Mouse (Mus musculus): ENCODE results near the gene Ccer1. TPM values are rescaled to one million over a fixed set of nuclear protein-coding genes. Genes with fewer than 3 reads are reported as not detected.
"Not testable (repeated sequence)": the region's sequence is repeated elsewhere in the genome, so short reads cannot be mapped to it uniquely, and the experiment has no call there.

The Ccer1 gene
- polyA plus RNA-seq, 1 experiment = not detected

DNA sequence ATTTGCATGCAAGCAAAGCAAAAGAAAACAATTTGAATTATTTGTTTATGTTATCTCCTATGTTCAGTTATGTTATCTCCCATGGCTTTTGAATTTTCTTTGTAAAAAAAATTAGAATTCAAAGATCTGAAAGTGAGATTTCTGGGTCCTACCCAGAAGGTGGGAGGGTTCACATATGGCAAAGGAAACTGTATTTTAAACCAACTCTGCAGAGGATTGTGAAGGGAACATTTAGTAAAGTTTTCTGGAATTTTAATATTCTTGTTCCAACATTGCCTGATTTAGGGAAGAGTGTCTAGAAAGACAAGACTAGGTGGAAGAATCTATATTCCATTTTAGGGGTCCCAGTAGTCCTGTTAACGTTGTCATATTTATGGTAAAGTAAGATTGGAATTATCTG is 24.4 kb downstream of the Ccer1 start:
- Histone ChIP-seq H3K27ac (replicated peaks; ENCODE audit: low read depth, low read length) (no peak overlapping the region), H3K4me1 (ENCODE audit: control insufficient read depth, insufficient read depth, insufficient read length, low read length) (no peaks in the 10 kb centered on the region), H3K4me3 (ENCODE audit: insufficient read depth, low read depth, low read length) (no peak overlapping the region)

GRCm38 (mm10) chr10:97718021-97718420 is 25.2 kb downstream of the Ccer1 start:
- Histone ChIP-seq H3K4me1 (ENCODE audit: control insufficient read depth, insufficient read depth, insufficient read length, low read length) (no peaks in the 10 kb centered on the region), H3K4me3 (ENCODE audit: insufficient read depth, low read depth, low read length) (no peak overlapping the region), H3K27ac (replicated peaks; ENCODE audit: low read depth, low read length) (no peak overlapping the region)

DNA sequence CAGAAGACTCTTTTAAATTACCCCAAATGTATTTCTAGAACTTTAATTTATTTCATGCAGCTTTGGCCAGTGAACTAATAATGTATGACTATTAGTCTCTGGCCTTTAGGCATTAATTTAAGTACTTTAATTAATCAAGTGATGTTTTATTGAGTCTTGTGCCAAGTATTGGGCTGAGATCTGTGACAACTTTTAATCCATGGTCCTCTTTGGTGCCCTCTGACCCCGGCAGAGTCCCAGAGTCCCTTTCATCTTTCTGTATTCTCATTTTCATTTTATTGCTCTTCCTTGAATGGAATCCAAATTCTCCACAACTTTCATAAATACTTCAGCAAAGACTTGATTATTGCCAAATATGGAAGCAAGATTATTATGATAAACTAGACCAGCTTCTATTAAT is 27.8 kb downstream of the Ccer1 start:
- H3K4me1 ChIP-seq (ENCODE audit: control insufficient read depth, insufficient read depth, insufficient read length, low read length) = no peaks in the 10 kb centered on the region
- H3K27ac ChIP-seq (replicated peaks; ENCODE audit: low read depth, low read length) = no peak overlapping the region
- no peak overlapping the region for H3K4me3 ChIP-seq (ENCODE audit: insufficient read depth, low read depth, low read length)

DNA sequence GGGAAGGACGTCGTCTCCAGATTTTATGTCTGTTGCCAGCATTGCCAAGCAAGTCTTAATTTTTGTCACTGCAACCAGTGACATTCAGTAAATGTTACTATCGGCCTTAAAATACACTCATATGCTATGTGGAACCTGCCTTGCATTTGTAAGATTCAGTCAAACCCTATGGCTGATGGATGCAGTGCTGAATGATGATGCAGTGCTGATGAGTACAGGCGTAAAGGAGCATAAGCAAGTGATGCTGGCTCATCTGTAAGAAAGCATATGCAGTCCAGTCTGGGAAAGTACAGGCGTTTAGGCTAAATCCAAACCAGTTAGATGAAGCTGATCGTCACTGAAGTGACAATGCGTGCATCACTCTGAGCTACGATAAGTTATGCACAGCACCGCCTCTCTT is 29.9 kb downstream of the Ccer1 start:
- Histone ChIP-seq H3K4me3 (ENCODE audit: insufficient read depth, low read depth, low read length) (no peak overlapping the region), H3K4me1 (ENCODE audit: control insufficient read depth, insufficient read depth, insufficient read length, low read length) (no peaks in the 10 kb centered on the region), H3K27ac (replicated peaks; ENCODE audit: low read depth, low read length) (no peak overlapping the region)

DNA sequence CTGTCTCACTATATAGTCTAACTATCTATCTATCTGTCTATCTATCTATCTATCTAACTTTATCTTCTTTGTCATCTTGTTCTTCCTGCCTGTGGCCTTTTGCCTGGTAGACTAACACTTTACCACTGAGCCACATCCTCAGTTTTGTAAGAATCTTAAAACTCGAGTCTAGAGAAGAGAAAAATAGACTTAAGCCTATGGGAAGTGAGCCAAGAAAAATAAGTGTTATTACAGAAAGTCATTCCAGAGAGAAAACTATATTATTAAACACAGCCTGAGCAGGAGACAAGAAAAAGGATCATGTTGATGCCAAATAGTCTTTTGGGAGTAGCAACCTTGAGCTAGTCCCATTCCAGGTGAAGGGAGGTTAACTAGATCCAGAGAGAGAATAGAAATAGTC is 33.1 kb downstream of the Ccer1 start:
- no peak overlapping the region for H3K4me3 ChIP-seq (ENCODE audit: insufficient read depth, low read depth, low read length)
- H3K4me1 ChIP-seq (ENCODE audit: control insufficient read depth, insufficient read depth, insufficient read length, low read length) = no peaks in the 10 kb centered on the region
- no peak overlapping the region for H3K27ac ChIP-seq (replicated peaks; ENCODE audit: low read depth, low read length)

DNA sequence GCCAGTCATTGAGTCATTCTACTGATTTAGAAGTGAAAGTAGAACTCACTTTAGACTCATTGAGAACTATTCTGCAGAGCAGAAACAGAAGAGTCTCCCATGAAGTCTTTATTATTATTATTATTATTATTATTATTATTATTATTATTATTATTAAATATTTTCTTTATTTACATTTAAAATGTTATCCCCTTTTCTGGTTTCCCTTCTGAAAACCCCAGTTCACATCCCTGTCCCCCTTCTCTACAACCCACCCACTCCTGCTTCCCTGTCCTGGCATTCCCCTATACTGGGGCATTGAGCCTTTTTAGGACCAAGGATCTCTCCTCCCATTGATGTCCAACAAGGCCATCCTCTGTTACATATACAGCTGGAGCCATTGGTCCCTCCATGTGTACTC is 33.8 kb downstream of the Ccer1 start, which contains the start of gene C030005K15Rik:
C030005K15Rik (minus strand) TSS at position 101 of the 400 bp plus-strand sequence.
- not testable (repeated sequence) for H3K4me3 ChIP-seq (ENCODE audit: insufficient read depth, low read depth, low read length); H3K27ac ChIP-seq (replicated peaks; ENCODE audit: low read depth, low read length); H3K4me1 ChIP-seq (ENCODE audit: control insufficient read depth, insufficient read depth, insufficient read length, low read length)

Other genes with a start within 250 kb of the Ccer1 start
- gene Dcn, start 213.4 kb upstream of the Ccer1 start, polyA plus RNA-seq (2012; ENCODE audit: insufficient read depth, insufficient read length, missing spikeins) = 440 and 536 TPM in 2 replicates
- gene Lum, start 127.9 kb upstream of the Ccer1 start, polyA plus RNA-seq (2012; ENCODE audit: insufficient read depth, insufficient read length, missing spikeins) = 40.1 and 44.9 TPM in 2 replicates
- gene Kera, start 86.2 kb upstream of the Ccer1 start, polyA plus RNA-seq (2012; ENCODE audit: insufficient read depth, insufficient read length, missing spikeins) = not detected in 2 replicates
- gene Epyc, start 49.0 kb upstream of the Ccer1 start, polyA plus RNA-seq (2012; ENCODE audit: insufficient read depth, insufficient read length, missing spikeins) = not detected in 2 replicates
- gene C030005K15Rik, start 33.7 kb downstream of the Ccer1 start, polyA plus RNA-seq (2012; ENCODE audit: insufficient read depth, insufficient read length, missing spikeins) = not detected in 2 replicates

Data from brown adipose tissue, adult 24 weeks (tissue).